Mouse (Mus musculus) common myeloid progenitor, adult 5-6 weeks (primary cell): ENCODE data around the gene Vcam1. TPM values are rescaled to one million over a fixed set of nuclear protein-coding genes. Genes with fewer than 3 reads are reported as not detected.
A peak's percentile ranks its signal among the peaks of the same experiment; 100 is the strongest.

Source experiments
- ATAC-seq: replicated peaks from 2 replicates; pipeline ENCODE4 v1.8.0; 2016; ENCODE audit warnings: low read depth, mild to moderate bottlenecking, moderate TSS enrichment, inconsistent platforms; ENCODE audit not compliant: poor library complexity, severe bottlenecking
- total RNA-seq: library from RNA; stranded (forward); fragments of 200-1000, 187-1606 nt; gene quantifications from 2 replicates; pipeline ENCODE4 v1.2.3, GENCODE M21; 2017

The Vcam1 gene
- total RNA-seq, result 1.8 and 2.9 TPM in 2 replicates

DNA sequence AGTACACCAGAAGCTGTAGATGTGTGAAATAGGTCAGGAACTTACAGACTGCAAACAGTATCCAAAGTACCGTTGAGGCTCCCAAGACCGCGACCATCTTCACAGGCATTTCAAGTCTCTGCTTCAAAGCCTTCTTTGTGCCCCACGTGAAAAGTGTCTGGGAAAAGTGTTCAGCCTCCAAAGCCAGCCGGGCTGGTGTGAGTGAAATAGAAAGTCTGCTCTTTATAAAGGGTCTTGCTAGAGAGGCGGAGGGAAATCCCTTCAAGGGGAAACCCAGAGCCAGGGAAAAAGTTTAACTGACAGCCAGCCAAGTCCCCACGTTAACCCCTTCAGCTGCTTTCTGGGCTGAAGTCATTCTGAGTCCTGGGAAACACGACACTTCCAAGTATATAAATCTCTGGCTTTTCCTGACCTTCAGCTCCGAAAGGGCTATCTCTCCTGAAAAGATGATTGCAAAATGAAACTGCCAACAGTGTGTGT, at the start of gene Vcam1:
Vcam1 (minus strand) TSS at position 430 of the 480 bp plus-strand sequence.
- 0 out of 2 replicates have a peak, but pooled peaks have one; percentile 29 for ATAC-seq

DNA sequence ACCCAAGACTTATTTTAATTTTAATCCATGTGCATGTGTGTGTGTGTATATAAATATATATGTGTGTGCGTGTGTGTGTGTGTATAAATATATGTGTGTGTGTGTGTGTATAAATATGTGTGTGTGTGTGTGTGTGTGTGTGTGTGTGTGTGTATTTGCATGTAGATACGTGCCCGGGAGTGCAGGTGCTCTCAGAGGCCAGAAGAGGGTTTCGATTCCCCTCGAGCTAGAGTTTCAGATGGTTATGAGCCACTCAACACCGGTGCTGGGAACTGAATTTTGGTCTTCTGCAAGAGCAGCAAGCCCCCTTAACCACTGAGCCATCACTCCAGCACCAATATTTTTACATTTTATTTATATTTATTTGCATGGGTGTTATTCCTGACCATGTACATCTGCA, 45.6 kb upstream of the Vcam1 start:
- ATAC-seq, result no peak

DNA sequence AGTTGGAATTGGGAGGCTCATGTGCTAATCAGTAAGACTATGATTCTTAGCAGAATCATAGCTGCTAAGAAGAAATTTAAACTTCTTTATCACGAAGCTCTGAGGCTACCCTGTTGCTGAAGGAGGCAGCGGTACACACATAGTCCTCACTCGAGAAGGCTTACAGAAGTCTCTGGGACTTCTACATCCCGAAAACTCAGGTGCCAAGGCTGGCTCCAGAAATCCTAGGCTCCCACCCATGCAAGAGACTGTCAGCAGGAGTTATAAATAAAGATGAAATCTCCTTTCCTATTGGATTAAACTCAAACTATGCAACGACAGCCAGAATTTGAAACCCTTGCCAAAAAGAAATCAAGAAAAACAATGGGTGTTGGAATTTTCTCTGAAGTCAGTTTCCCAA, 42.0 kb upstream of the Vcam1 start:
- ATAC-seq, result no peak

DNA sequence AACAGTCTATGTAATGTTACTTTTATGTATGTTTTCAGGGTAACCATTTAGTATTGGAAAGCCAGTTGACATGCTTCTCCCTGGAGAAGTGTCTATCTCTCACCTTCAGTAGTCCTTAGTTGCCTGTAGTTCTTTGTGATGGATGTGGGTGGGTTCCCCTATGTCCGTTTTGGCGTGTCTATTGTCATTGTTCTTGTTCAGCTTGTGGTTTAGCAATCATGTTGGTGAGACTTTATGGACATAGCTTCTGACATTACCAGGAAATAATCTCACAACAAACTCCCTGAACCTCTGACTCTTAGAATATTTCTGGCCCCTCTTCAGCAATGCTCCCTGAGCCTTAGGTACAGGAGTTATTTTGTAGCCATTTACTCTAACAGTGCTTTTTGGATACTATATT, 38.6 kb upstream of the Vcam1 start:
- no peak for ATAC-seq

DNA sequence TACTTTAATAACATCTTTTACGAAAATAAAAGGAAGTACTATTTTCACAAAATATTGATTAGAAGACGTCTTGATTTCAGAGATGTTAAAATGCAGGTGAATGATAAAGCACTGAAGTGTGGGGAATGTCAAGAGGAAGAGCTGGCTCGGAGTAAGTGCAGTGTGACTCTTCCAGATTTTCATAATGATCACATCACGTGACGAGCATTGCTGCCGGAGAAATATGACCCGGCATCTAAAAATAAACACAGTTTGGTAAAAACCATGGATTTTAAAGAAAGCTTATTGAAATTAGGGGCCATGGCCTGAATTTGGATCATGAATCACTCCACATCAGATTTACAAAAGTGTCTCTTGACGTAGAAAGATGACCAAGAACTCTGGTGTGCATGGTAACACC, 36.8 kb upstream of the Vcam1 start:
- no peak for ATAC-seq

DNA sequence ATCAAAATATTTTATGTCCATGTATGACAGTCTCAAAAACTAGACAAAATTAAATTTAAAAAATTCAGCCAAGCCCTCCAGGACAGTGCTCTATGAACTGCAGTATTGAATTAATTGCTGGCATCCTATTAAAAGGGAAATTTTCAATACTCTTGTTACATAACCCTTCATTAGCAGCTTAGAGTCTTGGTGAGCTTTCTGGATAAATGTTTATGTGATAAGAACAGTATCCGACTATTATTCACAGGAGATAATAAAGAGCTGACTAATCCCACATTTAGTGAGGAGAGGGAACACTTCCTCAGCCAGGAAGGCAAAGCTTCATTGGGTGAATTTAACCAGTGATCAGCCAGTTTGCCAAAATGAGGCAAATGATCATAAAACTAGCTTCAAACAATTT, 35.5 kb upstream of the Vcam1 start:
- ATAC-seq, result no peak

DNA sequence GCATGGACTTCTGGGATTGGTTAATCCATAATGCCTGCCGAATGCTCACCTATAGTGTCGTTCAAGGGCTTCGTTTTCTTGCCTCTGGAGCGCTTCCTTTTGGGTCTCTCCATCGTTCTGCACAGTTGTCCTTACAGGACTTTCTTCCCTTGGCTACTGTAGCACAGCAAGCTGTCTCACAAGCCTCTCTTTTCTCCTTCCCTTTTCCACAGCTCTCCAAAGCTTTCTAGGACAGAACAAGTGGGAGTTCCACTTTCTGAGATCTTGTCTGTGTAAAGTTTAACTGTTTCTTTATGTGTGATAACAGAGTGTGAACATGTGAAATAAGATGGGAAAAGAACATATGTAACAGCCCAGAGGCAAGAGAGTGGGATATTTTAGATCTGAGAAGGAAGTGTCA, 34.0 kb upstream of the Vcam1 start:
- no peak for ATAC-seq

DNA sequence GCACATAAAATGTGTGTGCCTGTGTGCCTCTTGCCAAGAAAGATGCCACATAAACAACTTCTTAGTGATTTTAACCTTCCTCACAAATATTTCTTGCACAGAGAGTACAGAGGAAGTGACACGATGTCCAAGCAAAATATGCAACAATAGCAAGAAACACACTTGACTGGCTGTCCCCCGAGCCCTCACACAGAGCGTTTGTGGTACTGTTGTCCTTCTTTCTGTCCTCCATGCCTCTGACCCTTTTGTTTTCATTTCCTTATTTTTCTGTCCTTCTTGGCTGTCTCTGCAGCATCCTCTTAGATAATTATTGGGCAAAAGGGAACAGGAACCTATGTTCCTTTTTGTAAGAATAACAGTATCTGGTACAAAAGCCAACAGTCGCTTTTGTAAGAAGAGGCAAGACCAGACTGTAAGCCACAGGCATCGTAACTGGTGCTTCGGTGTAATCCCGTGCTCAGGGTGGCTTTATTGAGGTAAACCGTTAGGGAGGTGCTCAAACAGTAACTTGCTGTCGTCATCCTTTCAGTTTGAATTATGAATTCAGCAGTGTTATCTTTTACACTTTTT, 32.7 kb upstream of the Vcam1 start:
- 0 out of 2 replicates have a peak, but pooled peaks have one; percentile 32 for ATAC-seq

DNA sequence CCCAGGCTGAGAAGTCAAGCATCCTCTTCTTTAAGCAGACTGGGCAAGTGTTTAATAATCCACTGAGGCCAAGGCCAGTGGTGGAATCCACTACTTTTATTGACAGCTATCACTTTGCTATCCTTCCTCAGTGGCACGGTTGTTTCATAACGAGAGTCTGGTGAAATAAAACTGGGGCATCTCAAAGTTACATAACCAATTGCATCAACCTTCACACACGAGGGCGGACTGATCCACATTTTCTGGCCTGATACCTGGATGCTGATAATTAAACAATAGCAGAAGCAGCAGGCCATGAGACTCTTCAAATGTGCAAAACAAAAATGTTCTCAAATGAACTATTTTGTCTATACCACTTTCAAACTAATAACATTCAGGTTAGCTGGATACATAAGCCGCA, 29.9 kb upstream of the Vcam1 start:
- ATAC-seq, result no peak

DNA sequence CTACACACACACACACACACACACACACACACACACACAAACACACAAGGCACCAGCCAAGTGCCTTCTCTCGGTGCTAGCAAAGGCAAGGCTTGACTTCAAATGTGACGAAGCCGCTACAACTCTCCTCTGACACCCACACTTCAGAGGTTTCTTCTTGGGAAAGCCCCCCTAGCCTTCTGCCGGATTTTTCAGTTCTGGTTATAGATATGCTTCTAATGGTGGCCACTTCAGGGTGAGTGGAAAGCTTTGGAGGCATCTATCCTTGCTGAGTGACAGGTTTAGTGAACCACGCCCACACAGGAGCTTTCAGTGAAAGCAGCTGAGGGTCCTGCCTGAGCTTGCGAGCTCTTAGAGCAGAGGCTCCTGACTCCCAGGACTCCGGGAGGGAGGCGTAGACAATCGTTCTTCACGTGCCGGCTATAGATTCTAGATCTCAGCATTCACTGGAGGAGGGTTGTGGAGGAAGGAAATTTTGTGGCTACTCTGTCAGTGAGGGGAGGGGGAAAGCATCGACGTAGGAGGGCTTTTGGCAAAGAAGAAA, 28.0 kb upstream of the Vcam1 start:
- no peak for ATAC-seq

DNA sequence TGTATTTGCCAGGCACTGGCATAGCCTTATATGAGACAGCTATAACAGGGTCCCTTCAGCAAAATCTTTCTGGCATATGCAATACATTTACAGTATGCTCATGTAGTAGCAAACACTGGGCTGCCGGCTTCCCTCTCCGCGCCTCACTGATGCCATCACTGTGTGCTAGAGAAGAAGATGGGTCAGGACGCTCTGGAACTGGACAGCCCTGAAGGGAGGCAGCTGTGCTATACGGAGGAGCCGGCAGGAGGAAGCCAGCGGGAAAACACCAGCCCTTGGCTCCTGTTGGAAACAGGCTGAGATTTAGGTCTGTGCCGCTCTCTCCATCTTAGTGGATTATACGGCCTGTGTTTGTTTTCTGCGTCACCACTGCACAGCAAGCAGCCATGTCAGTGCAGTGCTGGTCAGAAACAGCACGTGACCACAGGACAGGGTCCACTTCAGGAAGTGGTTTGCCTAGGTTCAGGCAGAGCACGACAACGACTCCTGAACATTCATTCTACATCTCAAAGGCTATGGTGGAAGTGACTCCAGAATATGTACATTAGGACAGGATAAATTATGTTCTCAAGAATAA, 20.7 kb upstream of the Vcam1 start:
- no peak for ATAC-seq

DNA sequence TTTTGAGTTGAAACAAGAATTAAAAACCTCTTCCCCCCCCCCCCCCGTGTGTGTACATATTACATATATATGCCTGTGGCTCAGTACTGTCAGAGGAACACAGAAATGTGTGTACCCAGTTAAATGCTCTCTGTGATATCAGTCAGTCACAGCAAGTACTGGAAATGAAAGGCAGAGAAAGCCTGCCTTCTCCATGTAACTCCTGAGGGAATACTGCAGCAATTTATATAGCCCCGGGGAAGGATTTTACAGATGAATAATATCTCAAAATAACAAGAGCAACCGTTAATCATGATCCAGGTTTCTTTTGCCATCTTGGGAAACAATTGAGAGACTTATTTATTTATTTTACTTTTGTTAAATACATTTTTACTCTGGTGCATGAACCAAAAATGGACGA, 19.6 kb upstream of the Vcam1 start:
- ATAC-seq, result no peak

DNA sequence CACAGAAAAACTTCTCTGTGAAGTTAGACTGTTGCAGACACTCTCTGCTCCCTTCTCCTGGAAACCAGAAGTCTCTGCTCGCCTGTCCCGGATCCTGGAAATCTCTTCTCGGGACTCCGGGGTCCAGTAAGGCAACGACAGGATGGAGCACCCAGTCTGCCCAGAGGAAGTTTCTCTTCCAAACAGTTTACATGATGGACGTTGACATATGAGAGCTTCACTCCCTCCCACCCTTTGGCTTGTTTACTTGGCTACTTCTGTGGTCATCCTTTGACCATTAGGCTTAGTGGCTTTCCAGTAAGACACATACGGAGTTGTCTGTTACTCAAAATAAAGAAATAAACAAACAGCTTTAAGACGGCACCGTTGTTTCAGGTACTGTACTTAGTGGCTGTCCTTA, 19.2 kb upstream of the Vcam1 start:
- no peak for ATAC-seq

DNA sequence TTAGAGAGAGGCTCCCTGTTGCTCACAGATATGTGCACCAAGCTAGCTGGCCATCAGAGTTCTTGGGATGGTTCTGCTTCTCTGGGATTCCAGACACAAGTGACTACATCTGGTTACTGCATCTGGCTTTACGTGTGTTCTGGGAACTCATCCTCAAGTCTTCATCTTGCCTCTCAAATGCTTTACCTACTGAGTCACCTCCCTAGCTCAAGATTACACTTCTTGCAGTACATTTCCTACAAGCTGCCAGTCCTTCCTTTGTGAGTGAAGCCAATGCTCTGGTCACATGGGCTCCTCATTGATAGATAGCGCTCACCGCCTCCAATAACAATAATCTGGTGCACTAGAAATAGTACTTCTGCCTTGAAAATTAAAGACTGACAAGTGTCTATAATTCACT, 11.7 kb upstream of the Vcam1 start:
- ATAC-seq, result no peak

DNA sequence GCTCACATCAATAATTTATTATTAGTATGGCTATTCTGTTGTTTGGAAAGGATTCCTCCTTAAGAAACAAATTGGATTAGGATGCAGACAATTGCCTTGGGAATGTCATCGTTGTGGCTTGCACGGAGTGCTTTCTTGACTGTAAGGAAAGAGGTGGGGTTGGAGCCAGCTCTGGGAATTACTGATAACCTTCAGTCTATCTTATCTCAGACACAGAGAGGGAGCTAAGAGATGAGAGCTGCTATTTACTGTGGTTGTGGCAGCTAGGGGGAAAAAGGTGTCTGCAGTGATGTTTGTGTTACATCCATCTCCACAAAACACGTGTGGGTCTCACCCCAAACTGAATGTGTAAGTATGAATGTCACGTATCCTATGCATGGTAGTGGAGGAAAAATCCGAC, 9.5 kb upstream of the Vcam1 start:
- no peak for ATAC-seq

DNA sequence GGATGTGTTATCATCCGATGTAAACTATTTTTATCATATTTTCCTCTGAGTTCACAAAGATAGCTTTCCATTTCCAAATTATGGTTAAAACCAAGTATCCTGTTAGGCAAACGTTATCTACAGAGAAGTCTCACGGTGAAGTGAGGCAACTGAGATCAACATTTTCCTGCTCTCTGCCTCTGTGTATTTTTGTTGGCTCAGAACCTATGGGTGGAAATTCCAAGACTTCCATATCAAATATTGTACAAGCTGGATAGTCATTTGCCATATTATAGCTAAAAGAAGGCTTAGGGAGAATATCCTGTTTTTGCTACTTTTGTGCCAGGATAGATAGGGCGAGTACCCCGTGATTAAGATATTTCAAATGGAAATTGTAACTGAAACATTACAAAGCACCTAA, 8.6 kb upstream of the Vcam1 start:
- no peak for ATAC-seq

DNA sequence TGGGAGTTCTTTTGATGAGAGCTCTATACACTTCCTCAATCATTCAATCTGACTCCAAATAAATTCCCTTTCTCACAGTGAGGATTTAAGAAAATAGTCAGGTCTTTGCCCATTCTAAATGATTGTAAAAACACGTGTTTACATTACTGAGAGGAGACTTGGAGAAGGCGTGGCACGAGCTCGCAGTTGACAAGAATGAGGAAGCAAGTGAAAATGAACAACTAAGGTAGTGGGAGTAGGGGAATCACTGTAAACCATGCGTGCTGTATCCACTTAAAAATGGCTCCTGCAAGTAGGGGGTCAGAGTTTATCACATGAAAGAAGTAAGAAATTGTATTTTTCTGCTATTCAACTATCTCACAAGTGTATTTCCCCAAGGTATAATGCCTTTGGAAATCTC, 3.9 kb upstream of the Vcam1 start:
- no peak for ATAC-seq

DNA sequence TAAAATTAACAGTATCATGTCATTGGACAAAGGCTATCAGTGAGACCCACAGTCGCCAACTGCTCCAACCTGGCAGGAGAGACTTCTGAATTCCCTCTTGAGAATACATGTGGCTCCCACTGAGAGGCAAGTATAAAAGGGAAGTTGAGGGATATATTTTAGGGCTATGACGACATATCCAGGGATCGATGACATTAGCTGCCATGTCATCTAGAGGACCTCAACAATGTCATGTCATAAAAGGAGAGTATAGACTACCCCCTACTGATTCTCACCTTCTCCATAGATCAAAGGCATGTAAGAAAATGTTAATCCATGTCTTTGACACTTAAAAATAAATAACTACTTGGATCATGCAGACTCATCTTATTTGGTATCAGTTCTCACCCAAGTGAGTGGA, 1.2 kb upstream of the Vcam1 start:
- no peak for ATAC-seq

DNA sequence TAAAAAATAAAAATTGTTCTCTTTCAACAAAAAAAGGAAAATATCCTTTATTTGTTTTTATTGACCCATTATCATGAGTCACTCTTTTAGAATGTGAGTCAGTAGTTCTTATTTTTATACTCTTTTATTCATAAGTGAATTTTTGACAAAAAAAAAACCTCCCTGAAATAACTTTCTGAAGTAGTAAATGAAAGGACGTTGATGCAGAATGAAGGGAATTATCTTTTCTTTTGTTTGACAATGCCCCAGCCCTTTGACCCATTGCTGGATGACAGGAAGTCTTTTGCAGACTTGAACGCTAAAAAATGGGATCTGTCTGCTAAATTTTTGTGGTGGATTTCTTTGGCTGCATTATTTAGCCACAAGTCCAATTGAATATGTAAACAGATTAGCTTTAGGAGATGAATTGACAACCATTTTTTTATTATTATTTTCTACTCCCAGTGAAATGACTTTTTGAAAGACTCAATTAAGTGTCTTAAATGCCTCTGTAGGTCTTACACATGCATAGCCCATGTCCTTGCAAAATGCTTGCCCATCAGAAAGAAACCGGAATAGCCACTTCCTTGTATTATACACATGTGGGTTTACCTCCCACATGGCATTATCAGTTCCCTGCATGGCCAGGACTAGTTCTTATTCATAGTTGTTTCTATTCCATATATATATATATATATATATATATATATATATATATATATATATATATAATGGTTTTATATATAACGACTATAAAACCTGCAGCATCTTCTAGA, 530 bp upstream of the Vcam1 start:
- ATAC-seq, result no peak

DNA sequence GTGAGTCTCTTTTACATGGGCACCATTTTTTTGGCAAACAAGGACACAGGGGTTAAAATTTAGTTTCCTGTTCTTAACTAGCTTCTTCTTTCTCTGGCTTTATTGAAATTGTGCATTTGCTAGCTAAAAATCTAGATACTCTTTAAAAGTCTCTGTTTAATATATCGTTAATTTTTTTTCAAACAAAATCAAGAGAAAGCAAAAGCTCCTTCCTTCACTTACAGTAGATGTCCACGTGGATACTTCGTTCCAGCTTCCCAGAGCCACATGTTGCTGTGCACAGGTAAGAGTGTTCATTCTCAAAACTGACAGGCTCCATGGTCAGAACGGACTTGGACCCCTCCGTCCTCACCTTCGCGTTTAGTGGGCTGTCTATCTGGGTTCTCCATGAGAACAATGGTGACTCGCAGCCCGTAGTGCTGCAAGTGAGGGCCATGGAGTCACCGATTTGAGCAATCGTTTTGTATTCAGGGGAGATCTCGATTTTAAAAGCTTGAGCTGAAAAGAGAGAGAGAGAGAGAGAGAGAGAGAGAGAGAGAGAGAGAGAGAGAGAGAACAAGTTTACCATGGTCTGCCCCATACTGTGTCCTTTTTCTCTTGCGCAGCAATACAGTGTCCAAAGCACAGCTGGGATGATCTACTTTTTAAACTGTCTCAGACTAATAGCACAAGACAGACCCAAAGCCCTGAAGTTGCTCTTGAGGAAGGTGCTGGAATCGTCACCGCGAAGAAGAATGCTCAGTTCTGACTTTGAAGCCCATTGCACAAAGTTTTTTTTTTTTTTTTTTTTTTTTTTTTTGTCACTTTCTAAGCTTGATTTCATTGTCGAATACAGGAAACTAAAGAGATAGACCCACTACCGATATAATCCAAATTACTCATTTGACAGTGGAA, 930 bp downstream of the Vcam1 start:
- no peak for ATAC-seq
